ENCODE assay signal across 28 mouse cellular contexts in the genomic region with DNA sequence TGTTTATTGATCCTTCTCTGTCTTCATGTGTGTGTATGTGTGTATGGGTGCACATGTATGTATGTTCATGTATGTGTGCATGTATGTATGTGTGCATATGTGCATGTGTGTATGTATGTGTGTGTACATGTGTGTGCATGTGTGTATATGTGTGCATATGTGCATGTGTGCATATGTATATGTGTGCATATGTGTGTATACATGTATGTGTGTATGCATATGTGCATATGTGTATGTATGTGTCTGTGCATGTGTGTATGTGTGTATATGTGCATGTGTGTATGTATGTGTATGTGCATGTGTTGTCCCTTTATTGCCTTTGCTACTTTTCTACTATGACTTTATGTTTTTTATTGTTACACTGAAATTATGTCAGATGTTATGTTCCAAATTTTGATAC. TPM values are rescaled to one million over a fixed set of nuclear protein-coding genes. Genes with fewer than 3 reads are reported as not detected.
DNase-seq lines count a peak whose midpoint lies in the region; ATAC-seq and TF ChIP-seq lines count a peak whose summit lies in the region.
"Had no signal": no experiment of that assay in that cellular context is flagged by ENCODE, and none has a peak within 500 bp of the region (broad histone marks: within the 10 kb centered on the region; RNA-seq: fewer than 3 reads in every experiment).

No protein-coding gene starts in this region.

- peak overlapping the region; percentile 34 for H3K27ac ChIP-seq in liver, embryonic 12.5 days
- no peak overlapping the region for H3K27ac ChIP-seq in liver, embryonic 11.5 days (ENCODE audit: low read depth, low read length)
- no peak overlapping the region for H3K27ac ChIP-seq in liver, embryonic 14.5 days
- no peak overlapping the region for H3K27ac ChIP-seq in liver, postnatal 0 days (ENCODE audit: low read depth)
- H3K27ac ChIP-seq in MEL (ENCODE audit: control insufficient read depth, low read depth, low read length), result no peak overlapping the region
- H3K27ac ChIP-seq in liver, embryonic 15.5 days (replicated peaks), result peak overlapping the region; percentile 16
- H3K27ac ChIP-seq: embryonic facial prominence, embryonic 10.5 days; embryonic facial prominence, embryonic 12.5 days; forebrain, embryonic 13.5 days; forebrain, embryonic 15.5 days had no signal

- H3K4me2 ChIP-seq in liver, embryonic 12.5 days, result peak overlapping the region; percentile 14; the same call in 1 of the 2 replicates
- H3K4me2 ChIP-seq in liver, embryonic 11.5 days, result no peak overlapping the region
- peak overlapping the region; percentile 22; the same call in 1 of the 2 replicates for H3K4me2 ChIP-seq in liver, embryonic 14.5 days (ENCODE audit: low read depth)
- no peak overlapping the region for H3K4me2 ChIP-seq in liver, postnatal 0 days (ENCODE audit: low read depth, low read length)
- H3K4me2 ChIP-seq in liver, embryonic 15.5 days, result no peak overlapping the region
- H3K4me2 ChIP-seq: embryonic facial prominence, embryonic 12.5 days; forebrain, embryonic 13.5 days; forebrain, embryonic 15.5 days had no signal

- no peak for DNase-seq in liver, embryonic 11.5 days (ENCODE audit: low spot score)
- no peak for DNase-seq in liver, embryonic 14.5 days (ENCODE audit: low read depth in 3 of 3, low spot score in 3 of 3)
- no peak for DNase-seq in liver, postnatal 0 days
- DNase-seq in MEL (ENCODE audit: low read depth, low spot score), result no peak
- DNase-seq in thymus, postnatal 10 days (ENCODE audit: low spot score in 2 of 2), result no peak
- DNase-seq: adrenal gland, adult 8-10 months; adrenal gland, postnatal 14 days; adrenal gland, postnatal 36 days; cerebellum, adult 11-12 months; cerebellum, adult 2 months; cerebellum, adult 9-10 months; cerebellum, postnatal 10 days; cerebellum, postnatal 25 days; forebrain, postnatal 0 days had no signal

- no peak for ATAC-seq in liver, embryonic 12.5 days
- ATAC-seq in liver, embryonic 11.5 days (replicated peaks; ENCODE audit: low FRiP score), result no peak
- no peak for ATAC-seq in liver, embryonic 14.5 days (ENCODE audit: insufficient read depth)
- no peak for ATAC-seq in liver, postnatal 0 days
- ATAC-seq in liver, embryonic 15.5 days (ENCODE audit: insufficient read depth), result no peak
- ATAC-seq: activated CD4-positive, CD25-positive, alpha-beta regulatory T cell, adult 4 months; forebrain, embryonic 13.5 days; forebrain, embryonic 15.5 days; forebrain, postnatal 0 days; Patski had no signal

- H3K36me3 ChIP-seq in liver, embryonic 12.5 days, result no peaks in the 10 kb centered on the region
- H3K36me3 ChIP-seq in liver, embryonic 11.5 days (ENCODE audit: control insufficient read depth, insufficient read depth, low read length), result no peaks in the 10 kb centered on the region
- no peaks in the 10 kb centered on the region for H3K36me3 ChIP-seq in liver, embryonic 14.5 days (replicated peaks; ENCODE audit: control insufficient read depth, insufficient read depth, low read depth)
- no peaks in the 10 kb centered on the region for H3K36me3 ChIP-seq in liver, postnatal 0 days (replicated peaks; ENCODE audit: insufficient read depth, low read length)
- peaks cover 0 to 15% of the 10 kb centered on the region in 2 experiments; a peak in 2 of 4 replicates for H3K36me3 ChIP-seq in MEL (ENCODE audit: control insufficient read depth in 1 of 2, insufficient read depth in 2 of 2, low read length in 2 of 2)
- no peaks in the 10 kb centered on the region for H3K36me3 ChIP-seq in liver, embryonic 15.5 days (replicated peaks)
- H3K36me3 ChIP-seq: embryonic facial prominence, embryonic 10.5 days; embryonic facial prominence, embryonic 12.5 days; forebrain, embryonic 15.5 days had no signal

- H3K4me1 ChIP-seq in liver, embryonic 12.5 days, result peaks cover 54% of the 10 kb centered on the region
- peaks cover 6% of the 10 kb centered on the region for H3K4me1 ChIP-seq in liver, embryonic 11.5 days (replicated peaks; ENCODE audit: control insufficient read depth, insufficient read depth, low read length)
- H3K4me1 ChIP-seq in liver, embryonic 14.5 days (replicated peaks; ENCODE audit: control insufficient read depth in 2 of 2, insufficient read depth in 2 of 2, low read length in 1 of 2), result peaks cover 21 to 23% of the 10 kb centered on the region in 2 experiments
- H3K4me1 ChIP-seq in liver, postnatal 0 days (ENCODE audit: insufficient read depth), result no peaks in the 10 kb centered on the region; the same call in 1 of the 2 replicates
- H3K4me1 ChIP-seq in MEL (ENCODE audit: control insufficient read depth in 1 of 2, insufficient read depth in 2 of 2, low read length in 2 of 2), result peaks cover 14 to 20% of the 10 kb centered on the region in 2 experiments
- H3K4me1 ChIP-seq in liver, embryonic 15.5 days (replicated peaks), result peaks cover 30% of the 10 kb centered on the region
- H3K4me1 ChIP-seq: embryonic facial prominence, embryonic 10.5 days; embryonic facial prominence, embryonic 12.5 days; forebrain, embryonic 13.5 days; forebrain, embryonic 15.5 days had no signal

- H3K27me3 ChIP-seq in liver, embryonic 12.5 days (replicated peaks), result no peaks in the 10 kb centered on the region
- no peaks in the 10 kb centered on the region for H3K27me3 ChIP-seq in liver, embryonic 11.5 days (replicated peaks; ENCODE audit: control insufficient read depth, insufficient read depth, low read length)
- no peaks in the 10 kb centered on the region for H3K27me3 ChIP-seq in liver, embryonic 14.5 days (ENCODE audit: control insufficient read depth, insufficient read depth, low read length)
- H3K27me3 ChIP-seq in liver, postnatal 0 days (ENCODE audit: insufficient read depth, low read length), result no peaks in the 10 kb centered on the region
- H3K27me3 ChIP-seq in MEL (ENCODE audit: control insufficient read depth in 1 of 2, insufficient read depth in 2 of 2, low read length in 2 of 2), result no peaks in the 10 kb centered on the region
- no peaks in the 10 kb centered on the region for H3K27me3 ChIP-seq in liver, embryonic 15.5 days
- H3K27me3 ChIP-seq: embryonic facial prominence, embryonic 12.5 days; forebrain, embryonic 13.5 days; forebrain, embryonic 15.5 days had no signal

- no peak for TF ChIP-seq POLR2A in MEL (IDR thresholded peaks at IDR 0.05; ENCODE audit: control insufficient read depth in 1 of 2, insufficient read depth in 1 of 2, low read depth in 1 of 2, low read length in 2 of 2, poor library complexity in 1 of 2)

- no peak for TF ChIP-seq EP300 in liver, embryonic 14.5 days (IDR thresholded peaks at IDR 0.05; ENCODE audit: low read depth)
- TF ChIP-seq EP300 in liver, postnatal 0 days (IDR thresholded peaks at IDR 0.05; ENCODE audit: low read depth), result no peak
- TF ChIP-seq EP300 in MEL (IDR thresholded peaks at IDR 0.05; ENCODE audit: low read depth in 1 of 2, low read length in 2 of 2), result no peak

- TF ChIP-seq RAD21 in MEL (IDR thresholded peaks at IDR 0.05; ENCODE audit: low read depth, low read length), result no peak

- TF ChIP-seq CTCF in liver, embryonic 14.5 days (IDR thresholded peaks at IDR 0.05; ENCODE audit: low read depth), result no peak
- TF ChIP-seq CTCF in liver, postnatal 0 days (IDR thresholded peaks at IDR 0.05; ENCODE audit: low read depth), result no peak
- no peak for TF ChIP-seq CTCF in MEL (IDR thresholded peaks at IDR 0.05 in 2 of 3, conservative IDR thresholded peaks at IDR 0.05 in 1 of 3; ENCODE audit: control insufficient read depth in 1 of 3, insufficient read depth in 1 of 3, low read depth in 2 of 3, low read length in 3 of 3, poor library complexity in 1 of 3, severe bottlenecking in 1 of 3)

- H3K9ac ChIP-seq in liver, embryonic 12.5 days, result no peak overlapping the region; the same call in 1 of the 2 replicates
- no peak overlapping the region for H3K9ac ChIP-seq in liver, embryonic 11.5 days (ENCODE audit: low read depth, low read length)
- H3K9ac ChIP-seq in liver, embryonic 14.5 days (replicated peaks), result no peak overlapping the region
- no peak overlapping the region for H3K9ac ChIP-seq in liver, postnatal 0 days (replicated peaks)
- H3K9ac ChIP-seq in MEL (ENCODE audit: control insufficient read depth, low read depth, low read length, poor library complexity, severe bottlenecking), result no peak overlapping the region
- no peak overlapping the region for H3K9ac ChIP-seq in liver, embryonic 15.5 days
- H3K9ac ChIP-seq: embryonic facial prominence, embryonic 12.5 days; forebrain, embryonic 13.5 days; forebrain, embryonic 15.5 days; forebrain, postnatal 0 days had no signal

- H3K79me2 ChIP-seq in MEL (ENCODE audit: control insufficient read depth, insufficient read depth, low read length, poor library complexity), result no peaks in the 10 kb centered on the region

- H3K4me3 ChIP-seq in liver, embryonic 12.5 days, result no peak overlapping the region
- no peak overlapping the region for H3K4me3 ChIP-seq in liver, embryonic 11.5 days (ENCODE audit: low read depth, low read length)
- no peak overlapping the region for H3K4me3 ChIP-seq in liver, embryonic 14.5 days (ENCODE audit: insufficient read depth in 1 of 2, low read depth in 2 of 2, low read length in 2 of 2)
- no peak overlapping the region for H3K4me3 ChIP-seq in liver, postnatal 0 days (ENCODE audit: low read depth, low read length)
- no peak overlapping the region for H3K4me3 ChIP-seq in MEL (ENCODE audit: control insufficient read depth in 1 of 2, insufficient read depth in 1 of 2, low read depth in 2 of 2, low read length in 2 of 2)
- H3K4me3 ChIP-seq in liver, embryonic 15.5 days (replicated peaks), result no peak overlapping the region
- H3K4me3 ChIP-seq: embryonic facial prominence, embryonic 10.5 days; embryonic facial prominence, embryonic 12.5 days; forebrain, embryonic 13.5 days; forebrain, embryonic 15.5 days had no signal

- peaks cover 12% of the 10 kb centered on the region; the same call in 1 of the 2 replicates for H3K9me3 ChIP-seq in liver, embryonic 12.5 days (replicated peaks)
- H3K9me3 ChIP-seq in liver, embryonic 11.5 days (ENCODE audit: control insufficient read depth, low read length), result peaks cover 6% of the 10 kb centered on the region; the same call in 1 of the 2 replicates
- H3K9me3 ChIP-seq in liver, embryonic 14.5 days (ENCODE audit: control insufficient read depth, low read length), result peaks cover 4% of the 10 kb centered on the region; the same call in 1 of the 2 replicates
- peaks cover 6% of the 10 kb centered on the region for H3K9me3 ChIP-seq in liver, postnatal 0 days (ENCODE audit: low read length)
- no peaks in the 10 kb centered on the region for H3K9me3 ChIP-seq in MEL (replicated peaks; ENCODE audit: insufficient read depth, low read length)
- H3K9me3 ChIP-seq in liver, embryonic 15.5 days (replicated peaks), result 0 out of 2 replicates have a peak, but pooled peaks cover 3% of the 10 kb centered on the region
- H3K9me3 ChIP-seq: forebrain, embryonic 15.5 days had no signal

RNA-seq across cellular contexts. Expression of a gene that starts 2.9 kb away (rescaled TPM):
- polyA plus RNA-seq in liver, embryonic 12.5 days (2016; fragmentation: Nextera tagmentation; extraction: Ambion mirVana), result 0.36 and 0.50 TPM in 2 replicates
- polyA plus RNA-seq in liver, embryonic 11.5 days (2014; fragmentation: Nextera tagmentation; extraction: Ambion mirVana), result 0.38 TPM in 1 of 2 replicates, not detected in the other
- polyA plus RNA-seq in liver, embryonic 14.5 days (2012; rRNA removed), result 0.13 and 0.19 TPM in 2 replicates
- 0.33 and 0.38 TPM in 2 replicates for polyA plus RNA-seq in liver, embryonic 14.5 days (2014; fragmentation: Nextera tagmentation; extraction: Ambion mirVana)
- polyA plus RNA-seq in liver, postnatal 0 days (2015; fragmentation: Nextera tagmentation; extraction: Ambion mirVana), result 0.22 and 0.44 TPM in 2 replicates
- total RNA-seq in MEL (2012; rRNA removed), result not detected in 2 replicates
- polyA plus RNA-seq in MEL (2012; ENCODE audit: insufficient read depth in 1 of 2, insufficient read length in 2 of 2, low read depth in 1 of 2, low replicate concordance in 2 of 2, missing spikeins in 1 of 2), result not detected
- polyA plus RNA-seq in liver, embryonic 15.5 days (2015; fragmentation: Nextera tagmentation; extraction: Ambion mirVana), result 0.30 and 0.31 TPM in 2 replicates
- total RNA-seq: adrenal gland, adult 18-20 months; adrenal gland, adult 8-10 months; adrenal gland, postnatal 14 days; adrenal gland, postnatal 36 days; ES-E14; forebrain, postnatal 0 days had no signal
- polyA plus RNA-seq: C2C12; cerebellum, adult 2 months; cortical plate, adult 2 months; embryonic facial prominence, embryonic 10.5 days; embryonic facial prominence, embryonic 12.5 days; embryonic facial prominence, embryonic 14.5 days; forebrain, embryonic 11.5 days; forebrain, embryonic 13.5 days; forebrain, embryonic 15.5 days; forebrain, postnatal 0 days; Patski had no signal

RNA-seq across cellular contexts. Expression of a gene that starts 14.9 kb away (rescaled TPM):
- polyA plus RNA-seq in liver, embryonic 12.5 days (2016; fragmentation: Nextera tagmentation; extraction: Ambion mirVana), result 289 and 291 TPM in 2 replicates
- 172 and 197 TPM in 2 replicates for polyA plus RNA-seq in liver, embryonic 11.5 days (2014; fragmentation: Nextera tagmentation; extraction: Ambion mirVana)
- 80.7 and 117 TPM in 2 replicates for polyA plus RNA-seq in liver, embryonic 14.5 days (2012; rRNA removed)
- 353 and 363 TPM in 2 replicates for polyA plus RNA-seq in liver, embryonic 14.5 days (2014; fragmentation: Nextera tagmentation; extraction: Ambion mirVana)
- 126 and 141 TPM in 2 replicates for polyA plus RNA-seq in liver, postnatal 0 days (2015; fragmentation: Nextera tagmentation; extraction: Ambion mirVana)
- 64.6 and 67.3 TPM in 2 replicates for total RNA-seq in MEL (2012; rRNA removed)
- polyA plus RNA-seq in MEL (2012; ENCODE audit: insufficient read depth in 1 of 2, insufficient read length in 2 of 2, low read depth in 1 of 2, low replicate concordance in 2 of 2, missing spikeins in 1 of 2), result 10 to 100 TPM; 54.5 to 57.9 TPM
- 332 and 365 TPM in 2 replicates for polyA plus RNA-seq in liver, embryonic 15.5 days (2015; fragmentation: Nextera tagmentation; extraction: Ambion mirVana)

RNA-seq across cellular contexts. Expression of a gene that starts 57.0 kb away (rescaled TPM):
- polyA plus RNA-seq in liver, embryonic 12.5 days (2016; fragmentation: Nextera tagmentation; extraction: Ambion mirVana), result 280 and 286 TPM in 2 replicates
- 425 and 431 TPM in 2 replicates for polyA plus RNA-seq in liver, embryonic 11.5 days (2014; fragmentation: Nextera tagmentation; extraction: Ambion mirVana)
- polyA plus RNA-seq in liver, embryonic 14.5 days (2012; rRNA removed), result 75.8 and 90.5 TPM in 2 replicates
- 196 and 199 TPM in 2 replicates for polyA plus RNA-seq in liver, embryonic 14.5 days (2014; fragmentation: Nextera tagmentation; extraction: Ambion mirVana)
- 211 and 219 TPM in 2 replicates for polyA plus RNA-seq in liver, postnatal 0 days (2015; fragmentation: Nextera tagmentation; extraction: Ambion mirVana)
- 417 and 425 TPM in 2 replicates for total RNA-seq in MEL (2012; rRNA removed)
- polyA plus RNA-seq in MEL (2012; ENCODE audit: insufficient read depth in 1 of 2, insufficient read length in 2 of 2, low read depth in 1 of 2, low replicate concordance in 2 of 2, missing spikeins in 1 of 2), result 100 to 1,000 TPM in 1 of 2 experiments, not detected in 1; 431 TPM
- polyA plus RNA-seq in liver, embryonic 15.5 days (2015; fragmentation: Nextera tagmentation; extraction: Ambion mirVana), result 159 and 163 TPM in 2 replicates

RNA-seq across cellular contexts. Expression of a gene that starts 57.0 kb away (rescaled TPM):
- polyA plus RNA-seq in liver, embryonic 12.5 days (2016; fragmentation: Nextera tagmentation; extraction: Ambion mirVana), result 22.7 and 26.1 TPM in 2 replicates
- 37.2 and 41.3 TPM in 2 replicates for polyA plus RNA-seq in liver, embryonic 11.5 days (2014; fragmentation: Nextera tagmentation; extraction: Ambion mirVana)
- polyA plus RNA-seq in liver, embryonic 14.5 days (2012; rRNA removed), result 4.4 and 6.0 TPM in 2 replicates
- 12.6 and 17.0 TPM in 2 replicates for polyA plus RNA-seq in liver, embryonic 14.5 days (2014; fragmentation: Nextera tagmentation; extraction: Ambion mirVana)
- polyA plus RNA-seq in liver, postnatal 0 days (2015; fragmentation: Nextera tagmentation; extraction: Ambion mirVana), result 7.0 and 7.4 TPM in 2 replicates
- total RNA-seq in MEL (2012; rRNA removed), result 43.0 and 43.8 TPM in 2 replicates
- 10 to 100 TPM in 1 of 2 experiments, not detected in 1; 32.6 TPM for polyA plus RNA-seq in MEL (2012; ENCODE audit: insufficient read depth in 1 of 2, insufficient read length in 2 of 2, low read depth in 1 of 2, low replicate concordance in 2 of 2, missing spikeins in 1 of 2)
- polyA plus RNA-seq in liver, embryonic 15.5 days (2015; fragmentation: Nextera tagmentation; extraction: Ambion mirVana), result 13.0 and 13.1 TPM in 2 replicates

RNA-seq across cellular contexts. Expression of a gene that starts 59.2 kb away (rescaled TPM):
- 107 and 117 TPM in 2 replicates for polyA plus RNA-seq in liver, embryonic 12.5 days (2016; fragmentation: Nextera tagmentation; extraction: Ambion mirVana)
- polyA plus RNA-seq in liver, embryonic 11.5 days (2014; fragmentation: Nextera tagmentation; extraction: Ambion mirVana), result 130 and 141 TPM in 2 replicates
- polyA plus RNA-seq in liver, embryonic 14.5 days (2012; rRNA removed), result 10.8 and 29.5 TPM in 2 replicates
- polyA plus RNA-seq in liver, embryonic 14.5 days (2014; fragmentation: Nextera tagmentation; extraction: Ambion mirVana), result 87.1 and 87.7 TPM in 2 replicates
- polyA plus RNA-seq in liver, postnatal 0 days (2015; fragmentation: Nextera tagmentation; extraction: Ambion mirVana), result 55.9 and 58.1 TPM in 2 replicates
- total RNA-seq in MEL (2012; rRNA removed), result 110 and 116 TPM in 2 replicates
- 100 to 1,000 TPM; 103 to 108 TPM for polyA plus RNA-seq in MEL (2012; ENCODE audit: insufficient read depth in 1 of 2, insufficient read length in 2 of 2, low read depth in 1 of 2, low replicate concordance in 2 of 2, missing spikeins in 1 of 2)
- polyA plus RNA-seq in liver, embryonic 15.5 days (2015; fragmentation: Nextera tagmentation; extraction: Ambion mirVana), result 58.9 and 66.2 TPM in 2 replicates

Comparison
In these comparisons a context has a peak if more than half of its experiments do, and no peak if none do; other contexts are left out.
1. H3K27ac ChIP-seq: peak in liver, embryonic 12.5 days (single experiment) and liver, embryonic 15.5 days (single experiment); none in liver, embryonic 11.5 days (single experiment), liver, embryonic 14.5 days (single experiment), liver, postnatal 0 days (single experiment) and MEL (single experiment).
2. H3K4me2 ChIP-seq: peak in liver, embryonic 12.5 days (single experiment) and liver, embryonic 14.5 days (single experiment); none in liver, embryonic 11.5 days (single experiment), liver, postnatal 0 days (single experiment) and liver, embryonic 15.5 days (single experiment).